Mouse (Mus musculus) forebrain, embryonic 13.5 days (tissue): Measurements from ENCODE around the gene Bpgm. TPM values are rescaled to one million over a fixed set of nuclear protein-coding genes. Genes with fewer than 3 reads are reported as not detected.
A peak's percentile ranks its signal among the peaks of the same experiment; 100 is the strongest.

ENCODE experiments used
- ATAC-seq: fragments of 200-750 bp; cut with Nextera tagmentation; 2 replicates; pipeline ENCODE4 v1.8.0; 2017
- H3K27ac ChIP-seq: fragments of 300-500 bp; sonication (generic); 2 replicates; pipeline ENCODE4 v1.5.1; 2015; ENCODE audit warnings: inconsistent platforms, mild to moderate bottlenecking, moderate library complexity
- H3K27me3 ChIP-seq: fragments of 300-500 bp; sonication (generic); 2 replicates; pipeline ENCODE4 v1.6.1; 2015; ENCODE audit warnings: mild to moderate bottlenecking, inconsistent platforms
- H3K36me3 ChIP-seq: fragments of 300-500 bp; sonication (generic); 2 replicates; pipeline ENCODE4 v1.6.1; 2015; ENCODE audit warnings: mild to moderate bottlenecking, inconsistent platforms; ENCODE audit not compliant: poor library complexity, severe bottlenecking
- H3K4me1 ChIP-seq: fragments of 300-500 bp; sonication (generic); 2 replicates; pipeline ENCODE4 v1.6.1; 2015; ENCODE audit warnings: inconsistent platforms
- H3K4me2 ChIP-seq: fragments of 300-500 bp; sonication (generic); 2 replicates; pipeline ENCODE4 v1.6.1; 2015; ENCODE audit warnings: inconsistent platforms, mild to moderate bottlenecking, moderate library complexity
- H3K4me3 ChIP-seq: fragments of 300-500 bp; sonication (generic); 2 replicates; pipeline ENCODE4 v1.5.1; 2015; ENCODE audit warnings: mild to moderate bottlenecking, inconsistent platforms
- H3K9ac ChIP-seq: fragments of 300-500 bp; sonication (generic); 2 replicates; pipeline ENCODE4 v1.6.1; 2015; ENCODE audit warnings: mild to moderate bottlenecking, inconsistent platforms
- H3K9me3 ChIP-seq: fragments of 300-500 bp; sonication (generic); replicated peaks from 2 replicates; pipeline ENCODE4 v1.6.1; 2016; ENCODE audit warnings: inconsistent platforms
- WGBS: fragments of 180-500 bp; shearing (Covaris S2); methylation state at CpG from one replicate; pipeline ENCODE4 v1.1.7; 2015; 5-methylcytosine and 5-hydroxymethylcytosine counted together
- polyA plus RNA-seq: library from polyadenylated mRNA; unstranded; fragments of >200 nt; fragmentation: Nextera tagmentation; extraction: Ambion mirVana; gene quantifications from 2 replicates; pipeline ENCODE4 v1.2.1, GENCODE M21; 2015

Gene Bpgm
- polyA plus RNA-seq, 1 experiment from 2014 or later, result 57.8 TPM

DNA sequence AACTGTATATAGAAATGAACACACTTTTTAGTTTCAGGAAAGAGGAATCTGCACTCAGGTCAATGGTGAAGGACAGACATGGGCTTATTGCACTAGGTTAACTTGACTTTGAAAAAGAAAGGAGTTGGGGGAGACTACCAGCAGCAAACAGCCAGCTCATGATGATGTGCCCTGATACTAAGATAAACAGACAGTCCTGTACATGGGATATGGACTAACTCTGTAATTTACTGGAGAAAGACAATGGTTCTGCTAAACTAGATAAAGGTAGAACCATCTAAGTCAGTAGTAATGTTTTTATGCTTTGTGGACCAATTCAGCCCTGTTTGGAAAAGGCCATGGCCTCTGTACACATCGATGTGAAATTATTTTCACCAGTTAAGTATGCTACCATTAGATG is 2.7 kb upstream of the Bpgm start:
- Histone ChIP-seq H3K36me3 (no peaks in the 10 kb centered on the region), H3K4me2 (no peak overlapping the region), H3K27ac (no peak overlapping the region), H3K27me3 (no peaks in the 10 kb centered on the region), H3K4me1 (peaks cover 23% of the 10 kb centered on the region), H3K4me3 (no peak overlapping the region), H3K9me3 (no peaks in the 10 kb centered on the region), H3K9ac (no peak overlapping the region)
- WGBS, result 92% methylated on average over 1 of the region's 1 CpGs
- ATAC-seq, result no peak

GRCm38 (mm10) chr6:34474031-34474430 is 2.0 kb upstream of the Bpgm start:
- no peak overlapping the region for H3K4me3 ChIP-seq
- no peak for ATAC-seq
- H3K9me3 ChIP-seq, result no peaks in the 10 kb centered on the region
- H3K36me3 ChIP-seq, result no peaks in the 10 kb centered on the region
- no peak overlapping the region for H3K4me2 ChIP-seq
- no peaks in the 10 kb centered on the region for H3K27me3 ChIP-seq
- no peak overlapping the region for H3K27ac ChIP-seq
- 63% methylated on average over 3 of the region's 3 CpGs for WGBS
- no peak overlapping the region for H3K9ac ChIP-seq
- peaks cover 30% of the 10 kb centered on the region for H3K4me1 ChIP-seq

DNA sequence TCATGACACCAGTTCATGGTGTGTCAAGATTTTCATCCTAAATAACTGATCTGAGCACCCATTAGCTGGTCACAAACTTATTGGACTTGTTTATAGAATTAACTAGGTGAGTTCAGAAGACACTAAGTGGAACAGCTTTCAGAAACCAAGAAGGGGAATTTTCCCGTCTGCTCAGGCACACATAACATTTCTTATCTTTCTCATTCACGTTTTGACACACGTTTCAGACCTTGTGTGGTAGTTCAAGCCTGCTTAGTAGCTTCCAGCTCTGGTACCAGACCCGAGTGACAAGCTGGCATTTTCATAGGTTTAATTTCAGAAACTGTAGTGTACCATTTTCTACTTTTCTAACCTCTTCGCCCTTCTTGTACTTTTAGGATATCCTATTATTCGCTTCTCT is 616 bp upstream of the Bpgm start:
- Histone ChIP-seq H3K4me3 (peak overlapping the region; percentile 61), H3K27me3 (no peaks in the 10 kb centered on the region), H3K4me1 (peaks cover 43% of the 10 kb centered on the region), H3K4me2 (peak overlapping the region; percentile 60), H3K27ac (no peak overlapping the region), H3K9me3 (no peaks in the 10 kb centered on the region), H3K9ac (peak overlapping the region; percentile 68), H3K36me3 (no peaks in the 10 kb centered on the region)
- 18% methylated on average over 6 of the region's 6 CpGs for whole genome bisulfite sequencing
- no peak for ATAC-seq

DNA sequence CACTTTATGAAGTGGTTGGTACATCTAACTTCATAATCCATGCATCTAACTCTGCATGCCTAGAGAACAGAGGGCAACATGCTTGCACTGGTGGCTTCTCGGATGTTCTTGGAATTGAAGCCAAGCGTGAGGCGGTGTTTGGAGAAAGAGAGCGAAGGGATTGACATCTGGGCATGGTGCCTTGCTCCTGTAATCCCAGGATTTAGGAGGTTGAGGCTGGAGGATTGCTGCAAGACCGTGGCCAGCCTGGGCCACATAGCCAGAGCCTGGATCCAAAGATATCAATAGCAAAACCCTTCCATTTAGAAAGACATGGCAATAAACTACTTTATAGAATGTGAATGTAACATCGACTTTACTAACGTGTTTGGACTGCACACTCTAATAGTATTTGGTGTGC is 2.0 kb downstream of the Bpgm start:
- peaks cover 52% of the 10 kb centered on the region for H3K4me1 ChIP-seq
- ATAC-seq, result no peak
- H3K36me3 ChIP-seq, result no peaks in the 10 kb centered on the region
- no peak overlapping the region for H3K27ac ChIP-seq
- H3K4me2 ChIP-seq, result peak overlapping the region; percentile 44
- H3K4me3 ChIP-seq, result peak overlapping the region; percentile 1; the same call in 1 of the 2 replicates
- no peaks in the 10 kb centered on the region for H3K9me3 ChIP-seq
- no peak overlapping the region for H3K9ac ChIP-seq
- no peaks in the 10 kb centered on the region for H3K27me3 ChIP-seq
- WGBS, result 66% methylated on average over 7 of the region's 7 CpGs

- no peak overlapping the region for H3K27ac ChIP-seq
- no peak for ATAC-seq
- no peak overlapping the region for H3K9ac ChIP-seq
- H3K27me3 ChIP-seq, result no peaks in the 10 kb centered on the region
- peak overlapping the region; percentile 44 for H3K4me2 ChIP-seq
- H3K4me3 ChIP-seq, result peak overlapping the region; percentile 1; the same call in 1 of the 2 replicates
- no peaks in the 10 kb centered on the region for H3K9me3 ChIP-seq
- peaks cover 52% of the 10 kb centered on the region for H3K4me1 ChIP-seq
- no peaks in the 10 kb centered on the region for H3K36me3 ChIP-seq
- 8% methylated on average over 6 of the region's 6 CpGs for WGBS
Observed at GRCm38 (mm10) chr6:34478677-34479360, 2.8 kb downstream of the Bpgm start.

DNA sequence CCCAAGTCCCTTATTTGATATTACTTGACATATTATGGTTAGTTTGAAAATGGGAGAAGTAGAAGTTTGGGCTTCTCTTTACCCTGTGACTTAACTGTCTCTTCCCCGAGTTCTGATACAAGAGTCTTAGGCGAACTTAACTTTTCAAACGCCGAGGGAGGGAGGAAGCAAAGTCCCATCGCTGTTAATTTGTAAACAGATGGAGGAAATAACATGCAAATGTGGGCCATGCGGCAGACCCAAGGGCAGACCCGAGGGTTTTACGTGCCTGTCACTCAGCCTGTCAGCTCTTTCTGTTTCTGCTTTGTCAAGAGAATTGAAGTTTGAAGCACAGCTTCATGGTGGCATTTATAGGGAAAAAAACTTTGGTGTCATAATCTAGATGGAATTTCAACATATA is 3.5 kb downstream of the Bpgm start:
- Histone ChIP-seq H3K27me3 (no peaks in the 10 kb centered on the region), H3K4me3 (no peak overlapping the region), H3K36me3 (no peaks in the 10 kb centered on the region), H3K9ac (no peak overlapping the region), H3K9me3 (no peaks in the 10 kb centered on the region), H3K4me1 (peaks cover 52% of the 10 kb centered on the region), H3K27ac (no peak overlapping the region), H3K4me2 (peak overlapping the region; percentile 44; the same call in 1 of the 2 replicates)
- no peak for ATAC-seq
- 42% methylated on average over 8 of the region's 8 CpGs for WGBS

GRCm38 (mm10) chr6:34480749-34481148 is 4.7 kb downstream of the Bpgm start:
- Histone ChIP-seq H3K27me3 (no peaks in the 10 kb centered on the region), H3K36me3 (no peaks in the 10 kb centered on the region), H3K9me3 (no peaks in the 10 kb centered on the region), H3K9ac (no peak overlapping the region), H3K27ac (no peak overlapping the region), H3K4me1 (peaks cover 47% of the 10 kb centered on the region), H3K4me3 (no peak overlapping the region), H3K4me2 (no peak overlapping the region)
- 22% methylated on average over 4 of the region's 4 CpGs for WGBS
- ATAC-seq, result no peak

GRCm38 (mm10) chr6:34481349-34481748 is 5.3 kb downstream of the Bpgm start:
- no peak for ATAC-seq
- no peak overlapping the region for H3K4me3 ChIP-seq
- H3K4me1 ChIP-seq, result peaks cover 47% of the 10 kb centered on the region
- no peaks in the 10 kb centered on the region for H3K9me3 ChIP-seq
- no peak overlapping the region for H3K27ac ChIP-seq
- no peaks in the 10 kb centered on the region for H3K36me3 ChIP-seq
- H3K9ac ChIP-seq, result no peak overlapping the region
- no peak overlapping the region for H3K4me2 ChIP-seq
- 75% methylated on average over 6 of the region's 6 CpGs for WGBS
- no peaks in the 10 kb centered on the region for H3K27me3 ChIP-seq

- Histone ChIP-seq H3K27ac (no peak overlapping the region), H3K9ac (no peak overlapping the region), H3K27me3 (no peaks in the 10 kb centered on the region), H3K4me2 (no peak overlapping the region), H3K36me3 (peaks cover 7% of the 10 kb centered on the region), H3K4me3 (no peak overlapping the region), H3K4me1 (peaks cover 34% of the 10 kb centered on the region), H3K9me3 (no peaks in the 10 kb centered on the region)
- no peak; the same call in 1 of the 2 replicates for ATAC-seq
- 89% methylated on average over 4 of the region's 4 CpGs for WGBS
Observed at GRCm38 (mm10) chr6:34482842-34483241, 6.8 kb downstream of the Bpgm start.

DNA sequence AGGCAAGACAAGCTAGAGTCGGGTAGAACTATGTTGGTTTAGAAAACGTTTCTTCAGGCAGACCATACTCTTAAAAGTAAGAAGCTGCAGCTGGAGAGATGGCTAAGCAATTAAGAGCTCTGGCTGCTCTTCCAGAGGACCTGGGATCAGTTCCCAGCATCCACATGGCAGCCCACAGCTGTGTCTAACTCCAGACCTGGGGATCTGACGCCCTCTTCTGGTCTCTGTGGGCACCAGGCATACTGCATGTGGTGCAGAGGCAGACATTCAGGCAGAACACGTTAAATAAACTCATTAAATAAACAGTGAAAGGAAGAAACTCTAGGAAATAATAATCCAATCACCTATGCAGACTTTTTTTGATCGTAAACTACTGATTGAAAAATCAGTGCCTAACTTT is 7.4 kb downstream of the Bpgm start:
- ATAC-seq, result no peak
- H3K36me3 ChIP-seq, result peaks cover 12% of the 10 kb centered on the region
- no peak overlapping the region for H3K4me2 ChIP-seq
- H3K4me1 ChIP-seq, result peaks cover 28% of the 10 kb centered on the region
- no peaks in the 10 kb centered on the region for H3K9me3 ChIP-seq
- no peak overlapping the region for H3K4me3 ChIP-seq
- no peak overlapping the region for H3K9ac ChIP-seq
- WGBS, result 87% methylated on average over 5 of the region's 5 CpGs
- no peaks in the 10 kb centered on the region for H3K27me3 ChIP-seq
- H3K27ac ChIP-seq, result no peak overlapping the region

- ATAC-seq, result no peak
Observed at GRCm38 (mm10) chr6:34483811-34484210, 7.8 kb downstream of the Bpgm start.

DNA sequence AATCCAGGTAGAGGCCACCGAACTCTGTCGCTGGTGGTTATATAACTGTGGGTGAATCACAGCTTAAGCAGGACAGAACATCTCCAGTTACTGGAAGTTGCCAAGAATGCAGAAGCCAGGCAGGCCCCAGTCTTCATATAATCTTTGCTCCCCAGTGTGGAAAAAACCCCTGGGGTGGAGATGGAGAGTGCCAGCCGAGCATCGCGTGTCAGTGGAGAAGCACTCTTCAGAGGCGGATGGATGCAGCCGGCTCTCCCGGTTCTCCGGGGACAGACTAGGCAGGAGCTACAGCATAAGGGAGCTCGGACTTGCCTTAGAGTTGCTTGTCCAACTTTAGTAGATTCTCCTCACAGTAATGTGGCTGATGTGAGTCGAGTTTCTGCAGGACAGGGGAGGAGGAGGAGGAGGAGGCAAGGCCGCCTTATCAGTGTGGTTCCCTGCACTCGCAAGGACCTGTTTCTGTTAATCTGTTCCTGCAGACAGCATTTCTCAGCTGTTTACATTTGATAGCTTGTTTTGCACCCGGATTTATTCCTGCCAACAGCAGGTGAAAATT is 10.1 kb downstream of the Bpgm start:
- Histone ChIP-seq H3K4me2 (no peak overlapping the region), H3K27me3 (no peaks in the 10 kb centered on the region), H3K4me1 (peaks cover 3% of the 10 kb centered on the region), H3K4me3 (no peak overlapping the region), H3K9me3 (no peaks in the 10 kb centered on the region), H3K36me3 (peaks cover 28% of the 10 kb centered on the region), H3K9ac (no peak overlapping the region), H3K27ac (no peak overlapping the region)
- WGBS, result 88% methylated on average over 14 of the region's 14 CpGs
- ATAC-seq, result no peak

More at GRCm38 (mm10) chr6:34483811-34484210, 7.8 kb downstream of the Bpgm start:
- Histone ChIP-seq H3K4me3 (no peak overlapping the region), H3K9me3 (no peaks in the 10 kb centered on the region), H3K4me2 (no peak overlapping the region), H3K27ac (no peak overlapping the region), H3K9ac (no peak overlapping the region), H3K36me3 (peaks cover 15% of the 10 kb centered on the region), H3K4me1 (peaks cover 24% of the 10 kb centered on the region), H3K27me3 (no peaks in the 10 kb centered on the region)
- 94% methylated on average over 7 of the region's 7 CpGs for WGBS
